Mouse (Mus musculus): ENCODE results near the gene Tmem98. TPM values are rescaled to one million over a fixed set of nuclear protein-coding genes. Genes with fewer than 3 reads are reported as not detected.
A peak's percentile ranks its signal among the peaks of the same experiment; 100 is the strongest.

Tmem98 gene
- polyA plus RNA-seq, 1 experiment from 2014 or later = 96.4 TPM

DNA sequence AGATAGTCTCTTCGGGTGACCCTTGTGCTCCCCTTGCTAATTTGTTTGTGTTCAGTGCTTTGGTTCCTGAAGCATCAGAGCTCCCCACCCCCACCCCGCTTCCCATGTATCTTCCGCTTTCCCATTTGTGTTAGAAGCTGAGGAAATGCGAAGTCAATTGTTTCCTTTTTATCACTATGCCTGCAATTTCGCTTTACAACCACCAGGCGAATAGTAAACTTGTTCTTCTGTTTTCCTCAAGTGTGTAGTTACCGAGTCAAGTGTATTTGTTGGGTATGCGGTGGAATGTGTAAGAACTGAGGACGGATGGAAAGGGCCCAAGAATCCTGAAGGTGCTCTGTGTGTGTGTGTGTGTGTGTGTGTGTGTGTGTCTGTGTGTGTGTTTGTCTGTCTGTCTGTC is 11.8 kb downstream of the Tmem98 start:
- no peak overlapping the region for H3K9ac ChIP-seq
- H3K4me2 ChIP-seq = peak overlapping the region; percentile 33; the same call in 1 of the 2 replicates
- no peak overlapping the region for H3K4me3 ChIP-seq
- ATAC-seq (ENCODE audit: extremely low read depth, insufficient number of reproducible peaks, low FRiP score, low TSS enrichment) = no peak
- H3K27ac ChIP-seq (replicated peaks) = peak overlapping the region; percentile 58
- WGBS = 72% methylated on average over 9 of the region's 9 CpGs
- no peaks in the 10 kb centered on the region for H3K9me3 ChIP-seq
- no peaks in the 10 kb centered on the region for H3K27me3 ChIP-seq (replicated peaks)
- peaks cover 27% of the 10 kb centered on the region for H3K4me1 ChIP-seq
- peaks cover 61% of the 10 kb centered on the region for H3K36me3 ChIP-seq

DNA sequence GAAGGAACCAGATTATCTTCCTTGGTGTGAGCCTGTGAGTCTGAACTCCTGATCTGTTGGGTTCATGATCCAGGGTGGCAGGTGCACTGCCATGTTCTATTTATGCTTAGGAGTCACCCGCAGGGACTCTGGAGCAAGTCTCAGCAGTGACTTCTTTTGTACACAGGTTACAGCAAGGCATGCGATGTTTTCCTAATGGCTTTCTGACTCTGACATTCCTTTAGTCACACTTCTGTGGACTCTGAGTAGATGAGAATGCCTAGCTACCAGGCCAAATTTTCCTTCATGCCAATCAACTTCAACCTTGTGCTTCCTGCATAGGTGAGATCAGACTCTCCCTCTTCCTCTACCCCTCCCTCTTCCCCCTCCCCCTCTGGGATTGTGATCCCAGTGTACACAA is 25.4 kb downstream of the Tmem98 start:
- Histone ChIP-seq H3K9me3 (no peaks in the 10 kb centered on the region), H3K4me2 (no peak overlapping the region), H3K9ac (no peak overlapping the region), H3K4me3 (no peak overlapping the region), H3K36me3 (no peaks in the 10 kb centered on the region), H3K27ac (replicated peaks) (no peak overlapping the region), H3K27me3 (replicated peaks) (0 out of 2 replicates have a peak, but pooled peaks cover 3% of the 10 kb centered on the region), H3K4me1 (no peaks in the 10 kb centered on the region)
- ATAC-seq (ENCODE audit: extremely low read depth, insufficient number of reproducible peaks, low FRiP score, low TSS enrichment) = no peak
- 68% methylated on average over 2 of the region's 2 CpGs for WGBS

- Histone ChIP-seq H3K4me3 (no peak overlapping the region), H3K9ac (no peak overlapping the region), H3K27me3 (replicated peaks) (0 out of 2 replicates have a peak, but pooled peaks cover 3% of the 10 kb centered on the region), H3K4me2 (no peak overlapping the region), H3K9me3 (no peaks in the 10 kb centered on the region), H3K4me1 (no peaks in the 10 kb centered on the region), H3K27ac (replicated peaks) (no peak overlapping the region), H3K36me3 (no peaks in the 10 kb centered on the region)
- no peak for ATAC-seq (ENCODE audit: extremely low read depth, insufficient number of reproducible peaks, low FRiP score, low TSS enrichment)
- WGBS = 56% methylated on average over 4 of the region's 4 CpGs
Observed at GRCm38 (mm10) chr11:80835841-80836240, 25.9 kb downstream of the Tmem98 start.

DNA sequence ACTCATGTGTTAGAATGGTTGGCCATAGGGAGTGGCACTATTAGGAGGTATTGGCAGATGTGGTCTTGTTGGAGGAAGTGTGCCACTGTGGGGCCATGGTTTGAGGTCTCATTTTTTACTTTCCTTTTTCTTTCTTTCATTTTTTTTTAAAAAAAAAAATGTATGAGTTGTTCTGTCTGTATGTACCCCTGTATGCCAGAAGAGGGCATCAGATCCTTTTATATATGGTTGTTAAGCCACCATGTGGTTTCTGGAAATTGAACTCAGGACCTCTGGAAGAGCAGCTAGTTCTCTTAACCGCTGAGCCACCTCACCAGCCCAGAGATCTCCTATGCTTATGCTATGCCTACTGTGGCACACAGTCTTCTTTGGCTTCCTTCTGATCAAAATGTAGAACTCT is 28.7 kb downstream of the Tmem98 start:
- Histone ChIP-seq H3K36me3 (no peaks in the 10 kb centered on the region), H3K9ac (no peak overlapping the region), H3K4me3 (no peak overlapping the region), H3K4me2 (no peak overlapping the region), H3K27ac (replicated peaks) (no peak overlapping the region), H3K4me1 (no peaks in the 10 kb centered on the region), H3K27me3 (replicated peaks) (0 out of 2 replicates have a peak, but pooled peaks cover 7% of the 10 kb centered on the region), H3K9me3 (no peaks in the 10 kb centered on the region)
- WGBS = 73% methylated on average over 1 of the region's 1 CpGs
- ATAC-seq (ENCODE audit: extremely low read depth, insufficient number of reproducible peaks, low FRiP score, low TSS enrichment) = no peak

- no peak for ATAC-seq (ENCODE audit: extremely low read depth, insufficient number of reproducible peaks, low FRiP score, low TSS enrichment)
- 77% methylated on average over 2 of the region's 2 CpGs for WGBS
- H3K9ac ChIP-seq = no peak overlapping the region
Observed at GRCm38 (mm10) chr11:80843435-80843834, 33.5 kb downstream of the Tmem98 start.

GRCm38 (mm10) chr11:80845486-80845885 is 35.5 kb downstream of the Tmem98 start:
- no peaks in the 10 kb centered on the region for H3K4me1 ChIP-seq
- peaks cover 11% of the 10 kb centered on the region for H3K27me3 ChIP-seq (replicated peaks)
- no peak overlapping the region for H3K27ac ChIP-seq (replicated peaks)
- ATAC-seq (ENCODE audit: extremely low read depth, insufficient number of reproducible peaks, low FRiP score, low TSS enrichment) = no peak
- H3K4me3 ChIP-seq = no peak overlapping the region
- no peaks in the 10 kb centered on the region for H3K9me3 ChIP-seq
- no peaks in the 10 kb centered on the region for H3K36me3 ChIP-seq
- H3K9ac ChIP-seq = no peak overlapping the region
- 64% methylated on average over 7 of the region's 7 CpGs for WGBS
- no peak overlapping the region for H3K4me2 ChIP-seq

More at GRCm38 (mm10) chr11:80843435-80843834, 33.5 kb downstream of the Tmem98 start:
- Histone ChIP-seq H3K4me1 (no peaks in the 10 kb centered on the region), H3K27me3 (replicated peaks) (peaks cover 11% of the 10 kb centered on the region; the same call in 1 of the 2 replicates), H3K4me2 (no peak overlapping the region), H3K27ac (replicated peaks) (no peak overlapping the region), H3K36me3 (no peaks in the 10 kb centered on the region), H3K9me3 (no peaks in the 10 kb centered on the region), H3K4me3 (no peak overlapping the region)

DNA sequence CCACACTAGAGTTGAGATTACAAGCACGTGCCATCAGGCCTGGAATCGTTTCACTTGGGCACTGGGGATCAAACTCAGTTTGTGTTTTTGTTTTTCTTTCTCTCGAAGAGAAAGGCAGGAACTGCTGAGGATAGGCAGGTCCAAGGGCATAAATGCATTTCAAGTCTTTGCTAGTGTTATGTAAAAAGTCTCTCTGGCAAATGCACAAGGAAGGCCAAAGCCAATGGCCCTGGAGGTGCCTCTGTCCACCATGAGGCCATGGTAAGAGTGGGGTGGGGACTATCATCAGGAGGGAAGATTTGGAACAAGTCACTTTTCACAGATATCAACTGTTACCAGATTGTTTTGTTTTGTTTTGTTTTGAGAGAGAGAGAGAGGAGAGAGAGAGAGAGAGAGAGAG is 36.1 kb downstream of the Tmem98 start:
- no peaks in the 10 kb centered on the region for H3K36me3 ChIP-seq
- no peak overlapping the region for H3K9ac ChIP-seq
- ATAC-seq (ENCODE audit: extremely low read depth, insufficient number of reproducible peaks, low FRiP score, low TSS enrichment) = no peak
- no peak overlapping the region for H3K27ac ChIP-seq (replicated peaks)
- peaks cover 11% of the 10 kb centered on the region for H3K27me3 ChIP-seq (replicated peaks)
- WGBS = 24% methylated on average over 3 of the region's 3 CpGs
- H3K4me3 ChIP-seq = no peak overlapping the region
- no peaks in the 10 kb centered on the region for H3K9me3 ChIP-seq
- no peak overlapping the region for H3K4me2 ChIP-seq
- no peaks in the 10 kb centered on the region for H3K4me1 ChIP-seq

DNA sequence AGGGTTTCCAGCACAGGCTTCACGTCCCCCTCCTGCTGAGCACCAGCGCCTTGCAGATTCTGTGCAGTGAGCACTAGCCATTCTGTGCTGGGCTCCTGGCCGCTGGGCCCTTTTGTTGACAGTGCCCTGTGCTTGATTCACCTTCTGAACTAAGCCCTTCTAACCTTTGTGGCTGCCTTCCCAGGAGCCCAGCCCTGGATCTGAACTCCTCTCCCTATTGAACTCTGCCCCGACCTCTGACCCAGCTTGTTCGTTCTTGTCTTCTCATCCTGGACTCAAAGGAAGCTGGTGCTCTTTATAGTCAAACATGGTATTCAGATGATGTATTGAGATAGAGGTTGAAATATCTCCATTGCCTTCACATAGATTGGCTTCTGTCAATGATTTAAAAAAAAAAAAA is 38.2 kb downstream of the Tmem98 start:
- Histone ChIP-seq H3K4me2 (no peak overlapping the region), H3K27me3 (replicated peaks) (peaks cover 13% of the 10 kb centered on the region), H3K27ac (replicated peaks) (no peak overlapping the region), H3K4me3 (no peak overlapping the region), H3K9ac (no peak overlapping the region), H3K9me3 (no peaks in the 10 kb centered on the region), H3K36me3 (no peaks in the 10 kb centered on the region), H3K4me1 (no peaks in the 10 kb centered on the region)
- 63% methylated on average over 5 of the region's 5 CpGs for WGBS
- no peak for ATAC-seq (ENCODE audit: extremely low read depth, insufficient number of reproducible peaks, low FRiP score, low TSS enrichment)

DNA sequence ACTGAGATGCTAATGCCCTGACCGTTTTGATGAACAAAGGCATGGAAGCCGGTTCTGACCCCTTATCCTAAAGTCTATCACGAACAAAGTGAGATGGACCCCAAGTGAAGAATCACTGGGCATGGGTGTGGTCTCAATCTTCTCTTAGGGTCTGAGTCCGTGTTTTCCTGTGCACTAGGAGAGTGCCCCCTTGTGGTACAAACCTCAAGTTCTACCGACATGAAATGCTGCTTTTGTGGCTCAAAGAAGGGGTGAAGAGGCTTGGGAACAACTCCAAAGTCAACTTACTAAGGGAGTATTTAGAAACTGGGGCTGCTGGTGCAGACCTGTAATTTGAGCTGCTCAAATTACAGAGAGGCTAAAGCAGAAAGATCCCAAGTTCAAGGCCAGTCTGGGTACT is 41.9 kb downstream of the Tmem98 start:
- H3K27ac ChIP-seq (replicated peaks) = no peak overlapping the region
- H3K9me3 ChIP-seq = no peaks in the 10 kb centered on the region
- H3K4me3 ChIP-seq = no peak overlapping the region
- H3K4me2 ChIP-seq = no peak overlapping the region
- WGBS = 35% methylated on average over 5 of the region's 5 CpGs
- H3K4me1 ChIP-seq = peaks cover 8% of the 10 kb centered on the region
- no peaks in the 10 kb centered on the region for H3K36me3 ChIP-seq
- peaks cover 13% of the 10 kb centered on the region for H3K27me3 ChIP-seq (replicated peaks)
- no peak overlapping the region for H3K9ac ChIP-seq
- ATAC-seq (ENCODE audit: extremely low read depth, insufficient number of reproducible peaks, low FRiP score, low TSS enrichment) = no peak

DNA sequence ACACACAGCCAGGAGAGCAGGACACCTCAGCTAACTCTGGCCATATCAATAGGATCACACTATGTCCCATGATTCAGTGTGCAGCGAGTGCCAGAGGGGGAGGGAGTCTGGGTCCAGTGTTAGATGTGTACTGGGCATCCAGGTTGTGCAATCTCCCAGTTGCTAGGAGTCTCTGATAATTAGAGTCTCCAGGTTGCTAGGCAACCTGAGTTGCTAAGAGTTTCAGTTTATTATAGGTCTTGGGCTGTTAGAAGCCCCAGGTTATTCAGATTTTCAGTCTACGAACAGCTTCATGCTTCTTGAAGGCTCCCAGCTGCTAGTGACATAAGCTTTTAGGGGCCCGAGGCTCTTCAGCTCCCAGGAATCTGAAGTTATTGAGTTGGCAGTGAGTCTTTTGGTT is 43.0 kb downstream of the Tmem98 start:
- H3K4me3 ChIP-seq = no peak overlapping the region
- no peak overlapping the region for H3K27ac ChIP-seq (replicated peaks)
- no peak overlapping the region for H3K4me2 ChIP-seq
- no peak for ATAC-seq (ENCODE audit: extremely low read depth, insufficient number of reproducible peaks, low FRiP score, low TSS enrichment)
- H3K36me3 ChIP-seq = no peaks in the 10 kb centered on the region
- no peak overlapping the region for H3K9ac ChIP-seq
- whole genome bisulfite sequencing = 37% methylated on average over 3 of the region's 3 CpGs
- H3K4me1 ChIP-seq = peaks cover 11% of the 10 kb centered on the region
- H3K9me3 ChIP-seq = no peaks in the 10 kb centered on the region
- peaks cover 8% of the 10 kb centered on the region for H3K27me3 ChIP-seq (replicated peaks)

- H3K27ac ChIP-seq (replicated peaks) = no peak overlapping the region
- peak overlapping the region; percentile 30 for H3K4me2 ChIP-seq
- no peaks in the 10 kb centered on the region for H3K9me3 ChIP-seq
- H3K9ac ChIP-seq = no peak overlapping the region
- 77% methylated on average over 11 of the region's 11 CpGs for WGBS
- H3K36me3 ChIP-seq = no peaks in the 10 kb centered on the region
- peaks cover 7% of the 10 kb centered on the region; the same call in 1 of the 2 replicates for H3K27me3 ChIP-seq (replicated peaks)
- H3K4me1 ChIP-seq = peaks cover 11% of the 10 kb centered on the region
- H3K4me3 ChIP-seq = no peak overlapping the region
- no peak for ATAC-seq (ENCODE audit: extremely low read depth, insufficient number of reproducible peaks, low FRiP score, low TSS enrichment)
Observed at GRCm38 (mm10) chr11:80854430-80854829, 44.5 kb downstream of the Tmem98 start.

GRCm38 (mm10) chr11:80854908-80855307 is 44.9 kb downstream of the Tmem98 start:
- Histone ChIP-seq H3K4me2 (peak overlapping the region; percentile 30), H3K4me3 (no peak overlapping the region), H3K27me3 (replicated peaks) (peaks cover 12% of the 10 kb centered on the region; the same call in 1 of the 2 replicates), H3K4me1 (peaks cover 11% of the 10 kb centered on the region), H3K27ac (replicated peaks) (no peak overlapping the region), H3K9ac (no peak overlapping the region), H3K9me3 (no peaks in the 10 kb centered on the region), H3K36me3 (no peaks in the 10 kb centered on the region)
- ATAC-seq (ENCODE audit: extremely low read depth, insufficient number of reproducible peaks, low FRiP score, low TSS enrichment) = no peak
- 28% methylated on average over 7 of the region's 7 CpGs for WGBS

Measured in heart, embryonic 13.5 days (tissue).